Mouse (Mus musculus): ENCODE results near the gene Olfr1188. TPM values are rescaled to one million over a fixed set of nuclear protein-coding genes. Genes with fewer than 3 reads are reported as not detected.
"Not testable (repeated sequence)": the region's sequence is repeated elsewhere in the genome, so short reads cannot be mapped to it uniquely, and the experiment has no call there.

Olfr1188 gene
- not detected in 2 replicates for polyA plus RNA-seq (2016; fragmentation: Nextera tagmentation; extraction: Ambion mirVana)

GRCm38 (mm10) chr2:88556635-88557034 is at the start of gene Olfr1188:
Gene Olfr1188 (plus strand): TSS chr2:88556935.
- H3K4me1 ChIP-seq, result no peaks in the 10 kb centered on the region
- no peak within 1 kb of the TSS for H3K27ac ChIP-seq
- H3K4me3 ChIP-seq, result no peak within 1 kb of the TSS
- no peaks in the 10 kb centered on the region for H3K9me3 ChIP-seq
- H3K36me3 ChIP-seq, result no peaks in the 10 kb centered on the region
- H3K27me3 ChIP-seq (replicated peaks), result no peaks in the 10 kb centered on the region
- H3K4me2 ChIP-seq (replicated peaks), result no peak within 1 kb of the TSS
- 94% methylated on average over 2 of the region's 2 CpGs for WGBS
- H3K9ac ChIP-seq, result no peak within 1 kb of the TSS
- ATAC-seq (ENCODE audit: low FRiP score, low read depth), result no peak

- Histone ChIP-seq H3K4me3 (no peak within 1 kb of the TSS), H3K9ac (no peak within 1 kb of the TSS), H3K36me3 (no peaks in the 10 kb centered on the region), H3K27me3 (replicated peaks) (no peaks in the 10 kb centered on the region), H3K4me2 (replicated peaks) (no peak within 1 kb of the TSS), H3K4me1 (no peaks in the 10 kb centered on the region), H3K9me3 (no peaks in the 10 kb centered on the region), H3K27ac (no peak within 1 kb of the TSS)
- 85% methylated on average over 2 of the region's 2 CpGs for WGBS
- no peak for ATAC-seq (ENCODE audit: low FRiP score, low read depth)
These were observed 38.5 kb upstream of the Olfr1188 start, which contains the start of gene Olfr1186 for GRCm38 (mm10) chr2:88518251-88518650. Gene Olfr1186 (plus strand): TSS chr2:88518551.

DNA sequence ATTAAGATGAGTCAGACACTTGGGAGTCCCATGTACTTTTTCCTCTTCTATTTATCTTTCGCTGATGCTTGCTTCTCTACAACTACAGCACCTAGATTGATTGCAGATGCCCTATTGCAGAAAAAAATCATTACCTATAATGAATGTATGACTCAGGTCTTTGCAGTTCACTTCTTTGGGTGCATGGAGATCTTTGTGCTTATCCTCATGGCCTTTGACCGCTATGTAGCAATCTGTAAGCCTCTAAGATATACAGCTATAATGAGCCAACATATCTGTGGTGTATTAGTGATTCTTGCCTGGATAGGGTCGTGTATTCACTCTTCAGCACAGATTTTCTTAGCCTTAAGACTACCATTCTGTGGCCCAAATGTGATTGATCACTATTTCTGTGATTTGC is 31.0 kb upstream of the Olfr1188 start:
- no peak for ATAC-seq (ENCODE audit: low FRiP score, low read depth)
- no peaks in the 10 kb centered on the region for H3K4me1 ChIP-seq
- H3K4me2 ChIP-seq (replicated peaks), result no peak overlapping the region
- H3K27me3 ChIP-seq (replicated peaks), result no peaks in the 10 kb centered on the region
- no peak overlapping the region for H3K27ac ChIP-seq
- no peak overlapping the region for H3K4me3 ChIP-seq
- H3K36me3 ChIP-seq, result no peaks in the 10 kb centered on the region
- no peak overlapping the region for H3K9ac ChIP-seq
- 73% methylated on average over 3 of the region's 3 CpGs for WGBS
- H3K9me3 ChIP-seq, result no peaks in the 10 kb centered on the region

DNA sequence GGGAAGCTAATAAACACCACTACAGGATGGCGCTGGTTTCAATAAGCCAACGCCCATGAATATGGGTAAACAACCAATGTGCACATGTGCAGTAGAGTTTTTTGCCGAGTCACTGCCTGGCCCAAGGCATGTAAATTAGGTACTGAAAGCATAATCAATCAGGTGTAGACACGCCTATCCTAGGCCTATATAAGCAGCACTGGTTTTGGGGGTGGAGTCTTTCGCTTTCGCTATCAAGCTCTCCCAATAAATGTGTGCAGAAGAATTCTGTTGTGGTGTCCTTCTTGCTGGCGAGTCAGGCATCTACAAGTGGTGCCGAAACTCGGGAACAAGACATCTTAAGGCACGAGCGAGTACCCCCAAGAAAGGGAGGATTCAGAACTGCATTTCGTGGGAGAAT is 16.0 kb downstream of the Olfr1188 start:
- not testable (repeated sequence) for H3K4me2 ChIP-seq (replicated peaks); H3K27ac ChIP-seq; H3K9ac ChIP-seq; H3K36me3 ChIP-seq; H3K27me3 ChIP-seq (replicated peaks); H3K9me3 ChIP-seq; H3K4me3 ChIP-seq; ATAC-seq (ENCODE audit: low FRiP score, low read depth); H3K4me1 ChIP-seq
- WGBS, result 91% methylated on average over 12 of the region's 12 CpGs

DNA sequence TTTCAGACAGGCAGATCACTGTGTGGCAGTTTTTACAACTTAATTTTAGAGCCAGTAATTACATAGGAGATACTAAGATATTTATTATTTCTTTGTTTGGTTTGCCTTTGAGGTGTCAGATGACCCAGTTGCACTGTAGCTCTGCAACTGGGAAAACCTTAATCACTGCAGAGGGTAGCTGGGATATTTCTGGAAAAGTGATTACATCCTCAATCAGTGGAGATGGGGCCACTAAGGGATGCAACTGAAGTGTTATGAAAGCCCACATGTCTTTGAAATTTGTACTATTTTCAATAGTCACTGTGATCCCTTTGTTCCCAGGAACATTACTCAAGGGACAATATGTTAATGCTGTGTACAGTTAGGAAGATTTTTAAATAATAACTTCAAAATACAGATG is 29.4 kb downstream of the Olfr1188 start, which contains the start of gene Olfr1189:
TSS of gene Olfr1189 (plus strand) at position 301 of the 400 bp plus-strand sequence.
- ATAC-seq (ENCODE audit: low FRiP score, low read depth), result no peak
- H3K4me1 ChIP-seq, result no peaks in the 10 kb centered on the region
- no peak within 1 kb of the TSS for H3K27ac ChIP-seq
- no peak within 1 kb of the TSS for H3K9ac ChIP-seq
- H3K4me3 ChIP-seq, result no peak within 1 kb of the TSS
- no peaks in the 10 kb centered on the region for H3K27me3 ChIP-seq (replicated peaks)
- no peaks in the 10 kb centered on the region for H3K9me3 ChIP-seq
- H3K36me3 ChIP-seq, result no peaks in the 10 kb centered on the region
- no peak within 1 kb of the TSS for H3K4me2 ChIP-seq (replicated peaks)

Other genes starting within 250 kb of the Olfr1188 start
- not detected in 2 replicates for gene Olfr1174-ps, start 241.8 kb upstream of the Olfr1188 start, polyA plus RNA-seq (2016; fragmentation: Nextera tagmentation; extraction: Ambion mirVana)
- not detected in 2 replicates for gene Olfr1175-ps, start 229.7 kb upstream of the Olfr1188 start, polyA plus RNA-seq (2016; fragmentation: Nextera tagmentation; extraction: Ambion mirVana)
- gene Olfr1176, start 220.2 kb upstream of the Olfr1188 start, polyA plus RNA-seq (2016; fragmentation: Nextera tagmentation; extraction: Ambion mirVana), result not detected in 2 replicates
- not detected in 2 replicates for gene Olfr1177-ps, start 210.4 kb upstream of the Olfr1188 start, polyA plus RNA-seq (2016; fragmentation: Nextera tagmentation; extraction: Ambion mirVana)
- gene Olfr1178, start 169.9 kb upstream of the Olfr1188 start, polyA plus RNA-seq (2016; fragmentation: Nextera tagmentation; extraction: Ambion mirVana), result not detected in 2 replicates
- not detected in 2 replicates for gene Olfr1179, start 150.5 kb upstream of the Olfr1188 start, polyA plus RNA-seq (2016; fragmentation: Nextera tagmentation; extraction: Ambion mirVana)
- gene Olfr1180, start 137.8 kb upstream of the Olfr1188 start, polyA plus RNA-seq (2016; fragmentation: Nextera tagmentation; extraction: Ambion mirVana), result not detected in 2 replicates
- gene Olfr1181, start 130.8 kb upstream of the Olfr1188 start, polyA plus RNA-seq (2016; fragmentation: Nextera tagmentation; extraction: Ambion mirVana), result not detected in 2 replicates
- gene Gm13757, start 107.8 kb upstream of the Olfr1188 start, polyA plus RNA-seq (2016; fragmentation: Nextera tagmentation; extraction: Ambion mirVana), result not detected in 2 replicates
- gene Olfr1183, start 102.1 kb upstream of the Olfr1188 start, polyA plus RNA-seq (2016; fragmentation: Nextera tagmentation; extraction: Ambion mirVana), result not detected in 2 replicates
- gene Olfr1184, start 73.3 kb upstream of the Olfr1188 start, polyA plus RNA-seq (2016; fragmentation: Nextera tagmentation; extraction: Ambion mirVana), result not detected in 2 replicates
- not detected in 2 replicates for gene Olfr1185-ps1, start 63.6 kb upstream of the Olfr1188 start, polyA plus RNA-seq (2016; fragmentation: Nextera tagmentation; extraction: Ambion mirVana)
- gene Olfr1186, start 38.4 kb upstream of the Olfr1188 start, polyA plus RNA-seq (2016; fragmentation: Nextera tagmentation; extraction: Ambion mirVana), result not detected in 2 replicates
- not detected in 2 replicates for gene Olfr1189, start 29.5 kb downstream of the Olfr1188 start, polyA plus RNA-seq (2016; fragmentation: Nextera tagmentation; extraction: Ambion mirVana)
- gene Olfr1191-ps1, start 83.6 kb downstream of the Olfr1188 start, polyA plus RNA-seq (2016; fragmentation: Nextera tagmentation; extraction: Ambion mirVana), result not detected in 2 replicates
- gene Olfr1192-ps1, start 91.6 kb downstream of the Olfr1188 start, polyA plus RNA-seq (2016; fragmentation: Nextera tagmentation; extraction: Ambion mirVana), result not detected in 2 replicates
- not detected in 2 replicates for gene Olfr1193, start 118.7 kb downstream of the Olfr1188 start, polyA plus RNA-seq (2016; fragmentation: Nextera tagmentation; extraction: Ambion mirVana)
- not detected in 2 replicates for gene Olfr1195, start 132.3 kb downstream of the Olfr1188 start, polyA plus RNA-seq (2016; fragmentation: Nextera tagmentation; extraction: Ambion mirVana)
- not detected in 2 replicates for gene Olfr1196, start 147.7 kb downstream of the Olfr1188 start, polyA plus RNA-seq (2016; fragmentation: Nextera tagmentation; extraction: Ambion mirVana)
- not detected in 2 replicates for gene Olfr1197, start 175.4 kb downstream of the Olfr1188 start, polyA plus RNA-seq (2016; fragmentation: Nextera tagmentation; extraction: Ambion mirVana)
- not detected in 2 replicates for gene Olfr1198, start 194.4 kb downstream of the Olfr1188 start, polyA plus RNA-seq (2016; fragmentation: Nextera tagmentation; extraction: Ambion mirVana)
- not detected in 2 replicates for gene Olfr1199, start 203.5 kb downstream of the Olfr1188 start, polyA plus RNA-seq (2016; fragmentation: Nextera tagmentation; extraction: Ambion mirVana)
- gene Olfr1200, start 213.6 kb downstream of the Olfr1188 start, polyA plus RNA-seq (2016; fragmentation: Nextera tagmentation; extraction: Ambion mirVana), result not detected in 2 replicates
- not detected in 2 replicates for gene Olfr1201, start 236.1 kb downstream of the Olfr1188 start, polyA plus RNA-seq (2016; fragmentation: Nextera tagmentation; extraction: Ambion mirVana)

All from neural tube, embryonic 12.5 days (tissue).